Mouse (Mus musculus): ENCODE results near the gene Rad1. TPM values are rescaled to one million over a fixed set of nuclear protein-coding genes. Genes with fewer than 3 reads are reported as not detected.
"Not testable (repeated sequence)": the region's sequence is repeated elsewhere in the genome, so short reads cannot be mapped to it uniquely, and the experiment has no call there.

The Rad1 gene
- polyA plus RNA-seq, 1 experiment: 16.0 TPM

DNA sequence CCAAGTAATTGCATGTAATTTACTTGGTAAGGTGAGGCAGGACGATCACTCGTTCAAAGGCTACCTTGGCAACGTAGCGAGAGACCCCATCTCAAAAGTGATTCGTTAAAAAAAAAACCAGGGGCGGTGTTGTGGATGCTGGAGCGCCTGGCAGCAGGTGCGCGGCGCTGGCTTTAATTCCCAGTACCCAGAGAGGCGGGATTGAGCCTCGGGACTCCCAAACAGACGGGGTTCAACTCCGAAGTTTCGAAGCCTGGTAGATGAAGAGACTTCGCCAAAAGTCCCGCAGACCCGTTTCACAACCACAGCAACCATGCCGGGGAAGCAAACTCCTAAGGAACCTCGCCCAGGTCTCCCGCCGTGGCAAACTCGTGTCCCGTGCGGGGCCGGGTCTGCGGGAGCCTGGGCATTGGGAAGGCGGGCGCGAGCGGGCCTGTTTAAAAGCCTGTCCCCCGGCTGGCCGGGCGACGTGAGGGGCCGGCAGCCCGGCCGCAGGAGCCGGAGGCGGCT, 16.1 kb upstream of the Rad1 start:
- TF ChIP-seq POLR2A (IDR thresholded peaks at IDR 0.05; ENCODE audit: extremely low read depth, insufficient read depth, low read length): no peak
- TF ChIP-seq CTCF (IDR thresholded peaks at IDR 0.05; ENCODE audit: extremely low read depth, insufficient read depth, low read length): no peak
- Histone ChIP-seq H3K4me1 (ENCODE audit: control insufficient read depth, insufficient read depth, low read length) (peaks cover 4% of the 10 kb centered on the region; the same call in 1 of the 2 replicates), H3K4me3 (ENCODE audit: insufficient read depth, low read length) (peak overlapping the region; percentile 68), H3K27ac (ENCODE audit: insufficient read depth, low read length) (peak overlapping the region; percentile 73; the same call in 1 of the 2 replicates)

- Histone ChIP-seq H3K27ac (ENCODE audit: insufficient read depth, low read length) (peak within 1 kb of the TSS; percentile 73; the same call in 1 of the 2 replicates), H3K4me3 (ENCODE audit: insufficient read depth, low read length) (peak within 1 kb of the TSS; percentile 68), H3K4me1 (ENCODE audit: control insufficient read depth, insufficient read depth, low read length) (peaks cover 4% of the 10 kb centered on the region; the same call in 1 of the 2 replicates)
- TF ChIP-seq POLR2A (IDR thresholded peaks at IDR 0.05; ENCODE audit: extremely low read depth, insufficient read depth, low read length): peak; percentile 54; the same call in 1 of the 2 replicates
- TF ChIP-seq CTCF (IDR thresholded peaks at IDR 0.05; ENCODE audit: extremely low read depth, insufficient read depth, low read length): no peak
Measured at GRCm38 (mm10) chr15:10470151-10470831, 15.5 kb upstream of the Rad1 start, which contains the start of gene Dnajc21. Dnajc21 (minus strand) TSS chr15:10470516.

DNA sequence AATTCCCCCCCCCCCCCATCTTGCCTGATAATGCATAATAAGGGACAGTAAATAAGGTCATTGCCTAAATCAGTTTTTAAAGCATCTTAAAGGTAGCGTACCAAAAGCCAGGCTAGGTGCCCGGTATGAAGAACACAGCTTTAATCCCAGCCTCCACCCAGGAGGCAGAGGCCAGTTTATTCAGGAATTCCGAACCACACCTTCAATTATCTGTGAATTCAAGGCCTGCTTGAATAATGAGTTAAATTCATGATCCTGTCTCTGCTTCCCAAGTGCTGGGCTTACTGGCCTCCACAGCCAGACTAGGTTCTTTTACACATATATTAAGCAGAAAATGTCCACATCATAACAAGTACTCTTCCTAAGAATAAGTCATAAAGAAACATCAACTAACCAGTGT, 14.9 kb upstream of the Rad1 start:
- TF ChIP-seq CTCF (IDR thresholded peaks at IDR 0.05; ENCODE audit: extremely low read depth, insufficient read depth, low read length) (no peak), POLR2A (IDR thresholded peaks at IDR 0.05; ENCODE audit: extremely low read depth, insufficient read depth, low read length) (no peak)
- peaks cover 4% of the 10 kb centered on the region; the same call in 1 of the 2 replicates for H3K4me1 ChIP-seq (ENCODE audit: control insufficient read depth, insufficient read depth, low read length)
- no peak overlapping the region for H3K27ac ChIP-seq (ENCODE audit: insufficient read depth, low read length)
- H3K4me3 ChIP-seq (ENCODE audit: insufficient read depth, low read length): peak overlapping the region; percentile 68; the same call in 1 of the 2 replicates

DNA sequence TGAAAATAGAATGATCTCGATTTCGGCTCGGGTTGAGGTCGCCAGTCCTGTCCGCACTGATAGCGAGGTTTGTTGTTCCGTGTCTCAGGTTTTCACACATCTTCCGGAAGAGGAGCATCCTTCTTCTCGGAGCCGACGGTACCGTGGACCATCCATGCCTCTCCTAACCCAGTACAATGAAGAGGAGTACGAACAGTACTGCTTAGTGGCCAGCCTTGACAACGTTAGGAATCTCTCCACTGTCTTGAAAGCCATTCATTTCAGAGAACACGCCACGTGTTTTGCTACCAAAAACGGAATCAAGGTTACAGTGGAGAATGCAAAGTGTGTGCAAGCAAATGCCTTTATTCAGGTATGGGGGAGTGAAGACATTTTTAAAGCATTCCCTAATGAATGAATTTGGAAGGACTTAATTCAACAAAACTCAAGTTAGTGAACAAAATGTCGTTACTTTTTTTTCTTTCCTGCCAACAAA, 584 bp downstream of the Rad1 start:
- TF ChIP-seq CTCF (IDR thresholded peaks at IDR 0.05; ENCODE audit: extremely low read depth, insufficient read depth, low read length) (no peak), POLR2A (IDR thresholded peaks at IDR 0.05; ENCODE audit: extremely low read depth, insufficient read depth, low read length) (no peak)
- Histone ChIP-seq H3K27ac (ENCODE audit: insufficient read depth, low read length) (no peak overlapping the region), H3K4me1 (ENCODE audit: control insufficient read depth, insufficient read depth, low read length) (no peaks in the 10 kb centered on the region), H3K4me3 (ENCODE audit: insufficient read depth, low read length) (peak overlapping the region; percentile 70)

- TF ChIP-seq POLR2A (IDR thresholded peaks at IDR 0.05; ENCODE audit: extremely low read depth, insufficient read depth, low read length) (no peak), CTCF (IDR thresholded peaks at IDR 0.05; ENCODE audit: extremely low read depth, insufficient read depth, low read length) (no peak)
- Histone ChIP-seq H3K4me1 (ENCODE audit: control insufficient read depth, insufficient read depth, low read length) (no peaks in the 10 kb centered on the region), H3K4me3 (ENCODE audit: insufficient read depth, low read length) (no peak overlapping the region; the same call in 1 of the 2 replicates)
Measured at GRCm38 (mm10) chr15:10487246-10487645, 1.4 kb downstream of the Rad1 start.

DNA sequence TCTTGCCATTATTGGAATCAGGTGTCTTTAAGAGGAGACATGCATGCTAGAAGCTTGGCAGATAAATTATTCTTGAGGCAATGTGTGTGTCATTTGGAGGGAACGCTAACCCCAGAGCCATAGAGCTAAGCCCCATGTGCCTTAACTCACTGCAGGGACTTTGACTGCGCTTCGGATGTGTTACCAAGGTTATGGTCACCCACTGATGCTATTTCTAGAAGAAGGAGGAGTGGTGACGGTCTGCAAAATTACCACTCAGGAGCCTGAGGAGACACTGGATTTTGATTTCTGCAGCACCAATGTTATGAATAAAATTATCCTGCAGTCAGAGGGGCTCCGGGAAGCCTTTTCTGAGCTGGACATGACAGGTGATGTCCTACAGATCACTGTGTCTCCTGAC, 4.3 kb downstream of the Rad1 start:
- Histone ChIP-seq H3K4me1 (ENCODE audit: control insufficient read depth, insufficient read depth, low read length) (no peaks in the 10 kb centered on the region), H3K4me3 (ENCODE audit: insufficient read depth, low read length) (no peak overlapping the region), H3K27ac (ENCODE audit: insufficient read depth, low read length) (no peak overlapping the region)
- no peak for TF ChIP-seq POLR2A (IDR thresholded peaks at IDR 0.05; ENCODE audit: extremely low read depth, insufficient read depth, low read length)
- TF ChIP-seq CTCF (IDR thresholded peaks at IDR 0.05; ENCODE audit: extremely low read depth, insufficient read depth, low read length): no peak

More at GRCm38 (mm10) chr15:10487246-10487645, 1.4 kb downstream of the Rad1 start:
- no peak overlapping the region for H3K27ac ChIP-seq (ENCODE audit: insufficient read depth, low read length)

- no peak for TF ChIP-seq CTCF (IDR thresholded peaks at IDR 0.05; ENCODE audit: extremely low read depth, insufficient read depth, low read length)
- no peak for TF ChIP-seq POLR2A (IDR thresholded peaks at IDR 0.05; ENCODE audit: extremely low read depth, insufficient read depth, low read length)
- Histone ChIP-seq H3K4me1 (ENCODE audit: control insufficient read depth, insufficient read depth, low read length) (no peaks in the 10 kb centered on the region), H3K27ac (ENCODE audit: insufficient read depth, low read length) (no peak overlapping the region), H3K4me3 (ENCODE audit: insufficient read depth, low read length) (no peak overlapping the region)
Measured at GRCm38 (mm10) chr15:10495944-10496343, 10.1 kb downstream of the Rad1 start.

DNA sequence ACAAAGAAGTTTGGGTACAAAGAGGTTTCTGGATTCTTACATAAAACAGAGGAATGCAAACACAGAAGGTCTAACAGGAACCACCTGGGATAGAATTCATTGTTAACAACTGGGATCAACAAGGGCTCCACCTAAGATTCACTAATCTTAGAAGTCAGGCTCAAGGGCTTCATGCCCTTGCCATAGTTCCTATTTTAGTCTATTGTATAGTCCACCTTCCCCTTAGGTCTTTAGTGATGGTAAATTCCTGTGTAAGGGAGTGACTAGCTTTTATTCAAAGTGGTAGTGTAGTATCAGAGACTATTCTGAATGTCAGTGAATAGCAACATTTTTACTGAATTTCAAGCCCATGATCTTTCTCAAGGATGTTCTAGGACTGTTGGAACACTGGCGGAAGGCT, 10.9 kb downstream of the Rad1 start:
- H3K27ac ChIP-seq (ENCODE audit: insufficient read depth, low read length); H3K4me1 ChIP-seq (ENCODE audit: control insufficient read depth, insufficient read depth, low read length); H3K4me3 ChIP-seq (ENCODE audit: insufficient read depth, low read length): not testable (repeated sequence)

DNA sequence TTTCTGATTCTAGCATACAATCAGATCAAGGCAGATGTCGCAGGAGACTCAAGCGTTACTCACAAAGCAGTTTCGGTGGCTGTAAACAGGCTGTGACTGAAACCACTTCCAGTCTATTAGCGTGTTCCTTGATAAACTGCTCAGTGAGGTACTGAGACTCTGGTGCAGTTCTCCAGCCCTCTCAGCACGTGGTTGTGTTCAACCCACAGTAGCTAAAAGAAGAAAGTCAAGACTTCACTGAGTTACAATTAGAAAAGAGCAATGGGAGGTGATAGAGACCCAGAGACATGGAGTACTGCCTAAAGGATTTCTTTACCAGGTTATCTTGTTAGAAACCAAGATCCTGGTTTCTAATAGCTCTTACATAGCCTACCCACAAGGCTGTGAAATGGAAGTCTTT, 13.8 kb downstream of the Rad1 start:
- Histone ChIP-seq H3K4me1 (ENCODE audit: control insufficient read depth, insufficient read depth, low read length) (no peaks in the 10 kb centered on the region), H3K27ac (ENCODE audit: insufficient read depth, low read length) (no peak overlapping the region), H3K4me3 (ENCODE audit: insufficient read depth, low read length) (no peak overlapping the region)
- TF ChIP-seq CTCF (IDR thresholded peaks at IDR 0.05; ENCODE audit: extremely low read depth, insufficient read depth, low read length) (no peak), POLR2A (IDR thresholded peaks at IDR 0.05; ENCODE audit: extremely low read depth, insufficient read depth, low read length) (no peak)

DNA sequence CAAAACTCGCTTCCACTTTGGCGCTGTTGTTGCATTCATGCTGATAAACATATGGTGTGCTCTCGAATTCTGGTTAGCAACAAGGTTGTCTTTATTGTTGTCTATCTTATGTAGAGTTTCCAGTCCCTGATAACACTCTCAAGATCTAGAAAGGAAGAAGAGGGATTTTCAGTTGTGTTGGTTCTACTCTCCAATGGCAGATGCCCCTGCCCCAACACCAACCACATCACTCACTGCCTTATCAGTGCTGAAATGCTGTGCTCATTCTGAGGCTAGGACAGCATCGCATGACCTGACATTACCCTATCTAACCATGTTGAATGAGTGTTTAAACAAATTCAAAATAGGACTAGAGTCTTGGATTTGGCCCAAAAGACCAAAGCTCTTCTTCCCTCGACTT, 14.2 kb downstream of the Rad1 start:
- no peak overlapping the region for H3K27ac ChIP-seq (ENCODE audit: insufficient read depth, low read length)
- no peaks in the 10 kb centered on the region for H3K4me1 ChIP-seq (ENCODE audit: control insufficient read depth, insufficient read depth, low read length)
- TF ChIP-seq CTCF (IDR thresholded peaks at IDR 0.05; ENCODE audit: extremely low read depth, insufficient read depth, low read length): no peak
- TF ChIP-seq POLR2A (IDR thresholded peaks at IDR 0.05; ENCODE audit: extremely low read depth, insufficient read depth, low read length): no peak
- no peak overlapping the region for H3K4me3 ChIP-seq (ENCODE audit: insufficient read depth, low read length)
